Mouse (Mus musculus) stomach, postnatal 0 days (tissue): ENCODE results near the gene Ddx19b.
"Not testable (repeated sequence)": the region's sequence is repeated elsewhere in the genome, so short reads cannot be mapped to it uniquely, and the experiment has no call there.

ENCODE experiments used
- CTCF ChIP-seq: IDR thresholded peaks from 2 replicates; pipeline ENCODE4 v1.5.1; 2016; ENCODE audit warnings: antibody characterized with exemption, low read depth, mild to moderate bottlenecking, moderate library complexity
- EP300 ChIP-seq: optimal IDR thresholded peaks from 2 replicates; pipeline ENCODE3; 2016; ENCODE audit warnings: antibody characterized with exemption

DNA sequence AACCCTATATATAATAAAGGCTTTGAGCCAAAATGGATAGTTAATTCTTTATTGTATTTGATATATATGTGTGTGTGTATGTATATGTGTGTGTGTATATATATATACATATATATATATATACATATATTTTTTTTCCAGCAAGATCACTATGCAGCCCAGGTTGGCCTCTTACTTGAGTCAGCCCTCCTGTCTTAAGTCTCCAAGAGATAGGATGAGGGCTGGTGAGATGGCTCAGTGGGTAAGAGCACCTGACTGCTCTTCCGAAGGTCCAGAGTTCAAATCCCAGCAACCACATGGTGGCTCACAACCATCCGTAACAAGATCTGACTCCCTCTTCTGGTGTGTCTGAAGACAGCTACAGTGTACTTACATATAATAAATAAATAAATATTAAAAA is 4.9 kb downstream of the Ddx19b start:
- not testable (repeated sequence) for TF ChIP-seq EP300, CTCF
